Mouse (Mus musculus) urinary bladder, postnatal 10 days (tissue): Measurements from ENCODE around the gene Slc27a3.

Experiments used
- DNase-seq: peaks from one replicate; pipeline ENCODE4 v3.0.0; 2022; ENCODE audit warnings: low spot score

Slc27a3 gene

GRCm38 (mm10) chr3:90391004-90391403 is 1.3 kb upstream of the Slc27a3 start:
- DNase-seq = no peak

GRCm38 (mm10) chr3:90388726-90389510 is 820 bp downstream of the Slc27a3 start:
- DNase-seq = no peak

GRCm38 (mm10) chr3:90388192-90388591 is 1.5 kb downstream of the Slc27a3 start:
- no peak for DNase-seq

GRCm38 (mm10) chr3:90387483-90387882 is 2.3 kb downstream of the Slc27a3 start:
- no peak for DNase-seq

GRCm38 (mm10) chr3:90386817-90387216 is 2.9 kb downstream of the Slc27a3 start:
- no peak for DNase-seq

GRCm38 (mm10) chr3:90384851-90385375 is 4.8 kb downstream of the Slc27a3 start:
- DNase-seq = no peak

- no peak for DNase-seq
Observed at GRCm38 (mm10) chr3:90383690-90384089, 6.0 kb downstream of the Slc27a3 start.

- no peak for DNase-seq
Observed at GRCm38 (mm10) chr3:90381727-90382126, 8.0 kb downstream of the Slc27a3 start.

GRCm38 (mm10) chr3:90378496-90378895 is 11.2 kb downstream of the Slc27a3 start:
- DNase-seq = no peak

- no peak for DNase-seq
Observed at GRCm38 (mm10) chr3:90376247-90376585, 13.5 kb downstream of the Slc27a3 start.

GRCm38 (mm10) chr3:90375562-90376246 is 14.0 kb downstream of the Slc27a3 start:
- no peak for DNase-seq

- no peak for DNase-seq
Observed at GRCm38 (mm10) chr3:90374368-90374767, 15.4 kb downstream of the Slc27a3 start.

GRCm38 (mm10) chr3:90373432-90374028 is 16.2 kb downstream of the Slc27a3 start:
- DNase-seq = no peak

GRCm38 (mm10) chr3:90372817-90373216 is 16.9 kb downstream of the Slc27a3 start:
- no peak for DNase-seq

GRCm38 (mm10) chr3:90371857-90372256 is 17.9 kb downstream of the Slc27a3 start:
- no peak for DNase-seq

GRCm38 (mm10) chr3:90369041-90369440 is 20.7 kb downstream of the Slc27a3 start:
- DNase-seq = no peak

GRCm38 (mm10) chr3:90367001-90367632 is 22.6 kb downstream of the Slc27a3 start:
- no peak for DNase-seq

- no peak for DNase-seq
Observed at GRCm38 (mm10) chr3:90362346-90362745, 27.4 kb downstream of the Slc27a3 start.

GRCm38 (mm10) chr3:90361476-90361875 is 28.3 kb downstream of the Slc27a3 start:
- no peak for DNase-seq

- no peak for DNase-seq
Observed at GRCm38 (mm10) chr3:90359230-90359629, 30.5 kb downstream of the Slc27a3 start.

GRCm38 (mm10) chr3:90357959-90358358 is 31.8 kb downstream of the Slc27a3 start:
- DNase-seq = no peak

- no peak for DNase-seq
Observed at GRCm38 (mm10) chr3:90347847-90348246, 41.9 kb downstream of the Slc27a3 start.
